Mouse (Mus musculus): Measurements from ENCODE around the gene Cep89. TPM values are rescaled to one million over a fixed set of nuclear protein-coding genes. Genes with fewer than 3 reads are reported as not detected.

Cep89 gene
- polyA plus RNA-seq, 1 experiment: 14.7 TPM

GRCm38 (mm10) chr7:35447996-35448846, 51.4 kb downstream of the Cep89 start, which contains the start of gene Slc7a9:
TSS of gene Slc7a9 (plus strand) at chr7:35448796.
- Histone ChIP-seq H3ac (ENCODE audit: control insufficient read depth, insufficient read length) (no peak within 1 kb of the TSS), H3K4me3 (no peak within 1 kb of the TSS), H3K27me3 (ENCODE audit: control insufficient read depth, insufficient read depth, insufficient read length) (peaks cover 28% of the 10 kb centered on the region), H3K79me2 (ENCODE audit: control insufficient read depth, insufficient read depth) (no peaks in the 10 kb centered on the region), H3K36me3 (ENCODE audit: control insufficient read depth, insufficient read depth) (no peaks in the 10 kb centered on the region), H3K4me2 (ENCODE audit: low read depth) (no peak within 1 kb of the TSS)
- TF ChIP-seq USF1 (IDR thresholded peaks at IDR 0.05; ENCODE audit: low read depth): no peak

DNA sequence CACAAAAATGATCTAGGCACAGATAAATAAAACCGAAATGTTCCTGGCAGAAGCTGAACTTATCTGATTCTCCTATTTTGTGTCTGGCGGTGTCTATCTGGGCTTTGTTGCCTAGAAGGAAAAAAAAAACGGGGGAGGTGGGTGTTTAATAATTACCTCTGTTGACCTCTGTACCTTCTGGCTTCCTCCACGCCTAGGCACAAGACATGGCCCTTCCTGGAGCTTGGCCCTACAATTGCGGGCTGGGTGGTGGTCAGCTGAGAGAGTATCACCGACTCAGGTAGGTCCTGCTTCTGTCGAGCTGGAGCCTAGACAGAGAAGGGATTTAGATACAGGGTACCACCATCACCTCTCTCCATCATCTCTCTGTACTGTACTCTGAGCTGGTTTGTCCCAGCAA, 52.0 kb downstream of the Cep89 start:
- H3K36me3 ChIP-seq (ENCODE audit: control insufficient read depth, insufficient read depth): no peaks in the 10 kb centered on the region
- H3K27me3 ChIP-seq (ENCODE audit: control insufficient read depth, insufficient read depth, insufficient read length): peaks cover 28% of the 10 kb centered on the region
- no peak overlapping the region for H3K4me2 ChIP-seq (ENCODE audit: low read depth)
- H3ac ChIP-seq (ENCODE audit: control insufficient read depth, insufficient read length): no peak overlapping the region
- no peak for TF ChIP-seq MYOG (IDR thresholded peaks at IDR 0.05; ENCODE audit: control insufficient read depth in 1 of 3, insufficient read depth in 1 of 3, insufficient read length in 2 of 3, low read depth in 2 of 3)
- no peak for TF ChIP-seq E2F4 (IDR thresholded peaks at IDR 0.05; ENCODE audit: insufficient read depth)
- TF ChIP-seq USF1 (IDR thresholded peaks at IDR 0.05; ENCODE audit: low read depth): no peak
- TF ChIP-seq TCF3 (IDR thresholded peaks at IDR 0.05; ENCODE audit: insufficient read length, low read depth): no peak
- TF ChIP-seq POLR2AphosphoS2 (IDR thresholded peaks at IDR 0.05; ENCODE audit: insufficient read length, low read depth): no peak
- no peak for TF ChIP-seq SRF (IDR thresholded peaks at IDR 0.05; ENCODE audit: control insufficient read depth, insufficient read length, low read depth)
- no peak overlapping the region for H3K4me3 ChIP-seq
- no peaks in the 10 kb centered on the region for H3K79me2 ChIP-seq (ENCODE audit: control insufficient read depth, insufficient read depth)

GRCm38 (mm10) chr7:35456091-35456814, 59.4 kb downstream of the Cep89 start:
- Histone ChIP-seq H3K27me3 (ENCODE audit: control insufficient read depth, insufficient read depth, insufficient read length) (peaks cover 37% of the 10 kb centered on the region), H3K79me2 (ENCODE audit: control insufficient read depth, insufficient read depth) (no peaks in the 10 kb centered on the region), H3K4me2 (ENCODE audit: low read depth) (no peak overlapping the region), H3K4me3 (no peak overlapping the region), H3K36me3 (ENCODE audit: control insufficient read depth, insufficient read depth) (no peaks in the 10 kb centered on the region), H3ac (ENCODE audit: control insufficient read depth, insufficient read length) (no peak overlapping the region)
- TF ChIP-seq MYOG (IDR thresholded peaks at IDR 0.05; ENCODE audit: control insufficient read depth in 1 of 3, insufficient read depth in 1 of 3, insufficient read length in 2 of 3, low read depth in 2 of 3): no peak
- no peak for TF ChIP-seq E2F4 (IDR thresholded peaks at IDR 0.05; ENCODE audit: insufficient read depth)
- no peak for TF ChIP-seq POLR2AphosphoS2 (IDR thresholded peaks at IDR 0.05; ENCODE audit: insufficient read length, low read depth)
- TF ChIP-seq TCF12 (IDR thresholded peaks at IDR 0.05; ENCODE audit: insufficient read depth, poor library complexity, severe bottlenecking): no peak
- no peak for TF ChIP-seq MYOD1 (IDR thresholded peaks at IDR 0.05; ENCODE audit: control insufficient read depth in 1 of 3, insufficient read length in 2 of 3, low read depth in 2 of 3)
- no peak for TF ChIP-seq SRF (IDR thresholded peaks at IDR 0.05; ENCODE audit: control insufficient read depth, insufficient read length, low read depth)
- no peak for TF ChIP-seq REST (IDR thresholded peaks at IDR 0.05; ENCODE audit: insufficient read depth, insufficient read length)
- no peak for TF ChIP-seq POLR2A (IDR thresholded peaks at IDR 0.05; ENCODE audit: insufficient read length, low read depth)
- TF ChIP-seq MAX (IDR thresholded peaks at IDR 0.05; ENCODE audit: low read depth): no peak
- no peak for TF ChIP-seq CEBPB (IDR thresholded peaks at IDR 0.05; ENCODE audit: insufficient read depth, poor library complexity, severe bottlenecking)
- TF ChIP-seq USF1 (IDR thresholded peaks at IDR 0.05; ENCODE audit: low read depth): no peak
- no peak for TF ChIP-seq TCF3 (IDR thresholded peaks at IDR 0.05; ENCODE audit: insufficient read length, low read depth)

GRCm38 (mm10) chr7:35460971-35461370, 64.1 kb downstream of the Cep89 start:
- Histone ChIP-seq H3K4me2 (ENCODE audit: low read depth) (no peak overlapping the region), H3K79me2 (ENCODE audit: control insufficient read depth, insufficient read depth) (no peaks in the 10 kb centered on the region), H3ac (ENCODE audit: control insufficient read depth, insufficient read length) (no peak overlapping the region), H3K36me3 (ENCODE audit: control insufficient read depth, insufficient read depth) (no peaks in the 10 kb centered on the region), H3K27me3 (ENCODE audit: control insufficient read depth, insufficient read depth, insufficient read length) (peaks cover 39% of the 10 kb centered on the region), H3K4me3 (no peak overlapping the region)
- TF ChIP-seq MYOG (IDR thresholded peaks at IDR 0.05; ENCODE audit: control insufficient read depth in 1 of 3, insufficient read depth in 1 of 3, insufficient read length in 2 of 3, low read depth in 2 of 3) (no peak), POLR2AphosphoS2 (IDR thresholded peaks at IDR 0.05; ENCODE audit: insufficient read length, low read depth) (no peak), USF1 (IDR thresholded peaks at IDR 0.05; ENCODE audit: low read depth) (no peak), POLR2A (IDR thresholded peaks at IDR 0.05; ENCODE audit: insufficient read length, low read depth) (no peak), MYOD1 (IDR thresholded peaks at IDR 0.05; ENCODE audit: control insufficient read depth in 1 of 3, insufficient read length in 2 of 3, low read depth in 2 of 3) (no peak), CEBPB (IDR thresholded peaks at IDR 0.05; ENCODE audit: insufficient read depth, poor library complexity, severe bottlenecking) (no peak), REST (IDR thresholded peaks at IDR 0.05; ENCODE audit: insufficient read depth, insufficient read length) (no peak), SRF (IDR thresholded peaks at IDR 0.05; ENCODE audit: control insufficient read depth, insufficient read length, low read depth) (no peak), E2F4 (IDR thresholded peaks at IDR 0.05; ENCODE audit: insufficient read depth) (no peak), MAX (IDR thresholded peaks at IDR 0.05; ENCODE audit: low read depth) (no peak), TCF3 (IDR thresholded peaks at IDR 0.05; ENCODE audit: insufficient read length, low read depth) (no peak), TCF12 (IDR thresholded peaks at IDR 0.05; ENCODE audit: insufficient read depth, poor library complexity, severe bottlenecking) (no peak)

Data from myocyte (in vitro differentiated cells).